Mouse (Mus musculus): Measurements from ENCODE around the gene Syne2. TPM values are rescaled to one million over a fixed set of nuclear protein-coding genes. Genes with fewer than 3 reads are reported as not detected.

Syne2 gene
- total RNA-seq, 2 experiments from 2014 or later = 20.5 to 22.5 TPM

DNA sequence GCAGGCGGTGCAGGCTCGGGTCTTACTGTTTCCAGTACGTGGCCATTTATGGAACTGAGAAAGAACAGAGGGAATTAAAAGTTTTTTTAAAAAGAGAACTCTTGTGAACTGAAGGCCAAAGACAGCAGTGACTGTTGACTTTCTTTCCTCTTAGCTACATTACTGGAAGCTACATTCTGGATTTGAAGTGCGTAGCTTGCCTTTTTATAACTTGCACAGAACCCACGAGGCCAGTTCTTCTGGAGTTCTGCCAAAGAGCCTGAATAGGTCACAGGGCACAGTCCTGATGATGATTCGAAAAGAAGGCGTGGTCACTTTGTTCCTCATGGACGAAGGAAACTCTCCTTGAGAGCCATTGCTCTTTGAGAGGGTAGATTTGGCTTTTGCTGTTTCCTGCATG, 35.6 kb downstream of the Syne2 start:
- intact Hi-C loops (cut with DNase I) = no loop called here
- Histone ChIP-seq H3K27ac (no peak overlapping the region), H3K4me3 (no peak overlapping the region)
- no peak for TF ChIP-seq CTCF (IDR thresholded peaks at IDR 0.05)
- no peak for DNase-seq (ENCODE audit: extremely low spot score in 1 of 2, low spot score in 2 of 2)

DNA sequence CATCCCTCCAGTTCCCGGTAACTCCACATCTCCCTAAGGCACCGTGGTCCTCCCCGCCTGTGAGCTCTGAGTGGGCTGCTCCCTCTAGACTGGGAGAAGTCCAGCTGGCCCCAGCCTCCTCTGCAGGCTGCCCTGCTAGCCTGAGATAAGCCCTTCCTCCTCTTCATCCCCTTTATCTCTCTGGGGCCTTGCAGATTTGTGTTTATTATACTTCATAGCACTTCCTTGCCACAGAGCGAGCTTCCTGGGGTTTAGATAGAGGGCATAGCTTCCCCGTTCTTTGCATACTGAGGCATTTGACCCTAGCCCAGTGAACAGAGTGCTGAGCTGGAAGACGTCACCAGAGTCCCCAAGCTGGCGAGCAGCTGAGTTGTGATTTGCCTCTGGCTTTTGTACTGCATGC, 37.1 kb downstream of the Syne2 start:
- no peak for DNase-seq (ENCODE audit: extremely low spot score in 1 of 2, low spot score in 2 of 2)
- intact Hi-C loops (cut with DNase I) = no loop called here
- no peak overlapping the region for H3K4me3 ChIP-seq
- no peak for TF ChIP-seq CTCF (IDR thresholded peaks at IDR 0.05)
- H3K27ac ChIP-seq = no peak overlapping the region

DNA sequence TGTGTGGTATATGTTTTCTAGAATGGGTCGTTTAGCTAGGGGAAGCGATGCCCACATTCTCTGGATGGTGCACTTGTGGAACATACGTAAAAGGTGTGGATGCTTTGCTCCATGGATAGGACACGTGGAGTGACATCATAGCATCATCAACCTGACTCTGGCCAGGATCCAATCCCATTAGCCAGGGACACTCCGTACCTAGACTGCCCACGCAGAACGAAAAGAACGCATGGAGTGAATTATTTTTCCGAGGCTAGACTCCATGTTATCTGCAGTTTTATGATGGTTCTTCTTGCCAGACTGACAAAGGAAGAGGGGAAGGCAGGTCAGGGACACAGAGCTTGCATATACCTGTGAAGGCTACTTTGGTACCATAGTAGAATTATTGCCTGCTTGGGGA, 37.7 kb downstream of the Syne2 start:
- TF ChIP-seq CTCF (IDR thresholded peaks at IDR 0.05) = no peak
- no peak for DNase-seq (ENCODE audit: extremely low spot score in 1 of 2, low spot score in 2 of 2)
- no peak overlapping the region for H3K4me3 ChIP-seq
- no peak overlapping the region for H3K27ac ChIP-seq
- intact Hi-C loops (cut with DNase I) = no loop called here

DNA sequence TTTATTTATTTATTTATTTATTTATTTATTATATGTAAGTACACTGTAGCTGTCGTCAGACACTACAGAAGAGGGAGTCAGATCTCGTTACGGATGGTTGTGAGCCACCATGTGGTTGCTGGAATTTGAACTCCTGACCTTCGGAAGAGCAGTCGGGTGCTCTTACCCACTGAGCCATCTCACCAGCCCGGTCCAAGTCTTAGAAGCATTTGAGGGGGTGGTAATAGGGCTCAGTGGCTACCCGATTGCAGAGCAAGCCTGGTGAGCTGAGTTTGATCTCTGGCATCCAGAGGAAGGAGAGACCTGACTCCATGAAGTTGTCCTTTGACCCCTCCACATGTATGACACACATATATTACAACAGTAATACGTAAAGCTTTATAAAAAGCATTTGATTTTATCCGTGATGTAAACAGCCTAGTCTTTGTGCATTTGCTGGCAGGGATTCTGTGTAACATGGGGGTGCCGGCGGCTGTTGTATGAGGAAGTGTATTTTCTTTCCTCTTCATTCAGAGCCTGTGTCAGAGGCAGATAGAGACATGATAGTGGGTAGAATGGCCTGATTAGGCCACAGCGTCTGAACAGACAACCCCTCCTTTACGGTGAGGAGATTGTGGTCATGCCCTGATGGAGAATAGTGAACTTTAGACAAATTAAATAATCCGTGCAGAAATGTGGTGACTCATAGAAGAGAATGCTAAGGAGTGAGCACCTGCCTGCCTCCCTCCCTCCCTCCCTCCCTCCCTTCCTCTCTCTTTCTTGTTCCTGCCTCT, 38.3 kb downstream of the Syne2 start:
- no peak for TF ChIP-seq CTCF (IDR thresholded peaks at IDR 0.05)
- no peak overlapping the region for H3K4me3 ChIP-seq
- H3K27ac ChIP-seq = no peak overlapping the region
- no peak for DNase-seq (ENCODE audit: extremely low spot score in 1 of 2, low spot score in 2 of 2)
- intact Hi-C loops (cut with DNase I) = no loop called here

DNA sequence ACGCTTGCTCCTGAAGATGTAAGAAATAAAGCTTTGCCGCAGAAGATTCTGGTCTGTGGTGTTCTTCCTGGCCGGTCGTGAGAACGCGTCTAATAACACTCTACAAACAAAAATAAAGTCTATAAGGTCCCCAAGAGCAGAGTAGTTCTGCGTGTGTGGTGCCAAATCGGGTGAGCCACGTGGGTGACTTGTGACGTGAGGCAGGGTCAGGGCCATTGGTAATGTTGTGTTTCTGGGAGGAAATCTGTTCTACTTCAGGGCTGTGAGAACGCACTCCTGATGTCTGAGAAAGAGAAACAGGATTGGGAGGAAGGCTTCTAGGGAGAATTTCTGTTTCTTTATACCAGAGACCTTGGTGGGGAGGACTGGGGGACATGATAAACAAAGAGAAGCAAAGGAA, 42.0 kb downstream of the Syne2 start:
- intact Hi-C loops (cut with DNase I) = no loop called here
- Histone ChIP-seq H3K27ac (peak overlapping the region; percentile 36), H3K4me3 (no peak overlapping the region)
- no peak for TF ChIP-seq CTCF (IDR thresholded peaks at IDR 0.05)
- no peak for DNase-seq (ENCODE audit: extremely low spot score in 1 of 2, low spot score in 2 of 2)

DNA sequence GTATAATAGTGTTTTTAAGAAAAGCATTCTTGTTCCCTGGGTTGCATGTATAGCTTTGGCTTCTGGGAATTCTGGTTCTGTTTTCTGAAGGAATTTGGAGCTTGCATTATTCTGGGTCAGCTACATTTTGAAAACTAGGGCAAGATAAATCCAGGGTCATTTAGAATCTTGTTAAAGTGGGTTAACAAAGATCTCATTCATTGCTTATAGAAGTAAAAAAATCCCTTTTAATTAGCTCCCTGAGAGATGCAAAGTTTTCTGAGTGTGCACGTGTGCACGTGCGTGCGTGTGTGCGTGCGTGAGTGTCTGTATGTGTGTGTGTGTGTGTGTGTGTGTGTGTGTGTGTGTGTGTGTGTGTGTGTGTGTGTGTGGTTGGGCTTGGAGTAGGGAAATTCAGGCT, 42.9 kb downstream of the Syne2 start:
- TF ChIP-seq CTCF (IDR thresholded peaks at IDR 0.05) = no peak
- intact Hi-C loops (cut with DNase I) = no loop called here
- no peak overlapping the region; the same call in 1 of the 2 replicates for H3K27ac ChIP-seq
- H3K4me3 ChIP-seq = no peak overlapping the region
- DNase-seq (ENCODE audit: extremely low spot score in 1 of 2, low spot score in 2 of 2) = no peak

DNA sequence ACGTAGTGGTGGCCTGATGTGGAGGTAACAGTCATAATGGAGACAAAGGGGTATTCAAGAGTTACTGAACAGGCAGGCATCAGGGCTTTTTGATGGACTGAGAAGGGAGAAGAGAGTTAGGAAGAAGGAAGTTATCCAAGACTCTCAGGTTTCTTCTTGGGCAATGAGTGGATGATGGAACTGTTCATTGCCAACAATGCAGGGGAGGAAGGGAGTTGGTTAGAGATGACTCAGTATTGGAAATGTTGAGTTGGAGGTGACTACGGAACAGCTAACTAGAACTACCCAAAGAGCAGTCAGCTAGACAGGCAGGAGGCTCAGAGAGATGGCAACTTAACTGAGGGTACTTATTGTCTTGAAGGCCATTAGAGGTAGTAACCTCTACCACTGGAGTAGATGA, 47.2 kb downstream of the Syne2 start:
- Histone ChIP-seq H3K27ac (no peak overlapping the region), H3K4me3 (no peak overlapping the region)
- intact Hi-C loops (cut with DNase I) = no loop called here
- TF ChIP-seq CTCF (IDR thresholded peaks at IDR 0.05) = no peak
- no peak for DNase-seq (ENCODE audit: extremely low spot score in 1 of 2, low spot score in 2 of 2)

DNA sequence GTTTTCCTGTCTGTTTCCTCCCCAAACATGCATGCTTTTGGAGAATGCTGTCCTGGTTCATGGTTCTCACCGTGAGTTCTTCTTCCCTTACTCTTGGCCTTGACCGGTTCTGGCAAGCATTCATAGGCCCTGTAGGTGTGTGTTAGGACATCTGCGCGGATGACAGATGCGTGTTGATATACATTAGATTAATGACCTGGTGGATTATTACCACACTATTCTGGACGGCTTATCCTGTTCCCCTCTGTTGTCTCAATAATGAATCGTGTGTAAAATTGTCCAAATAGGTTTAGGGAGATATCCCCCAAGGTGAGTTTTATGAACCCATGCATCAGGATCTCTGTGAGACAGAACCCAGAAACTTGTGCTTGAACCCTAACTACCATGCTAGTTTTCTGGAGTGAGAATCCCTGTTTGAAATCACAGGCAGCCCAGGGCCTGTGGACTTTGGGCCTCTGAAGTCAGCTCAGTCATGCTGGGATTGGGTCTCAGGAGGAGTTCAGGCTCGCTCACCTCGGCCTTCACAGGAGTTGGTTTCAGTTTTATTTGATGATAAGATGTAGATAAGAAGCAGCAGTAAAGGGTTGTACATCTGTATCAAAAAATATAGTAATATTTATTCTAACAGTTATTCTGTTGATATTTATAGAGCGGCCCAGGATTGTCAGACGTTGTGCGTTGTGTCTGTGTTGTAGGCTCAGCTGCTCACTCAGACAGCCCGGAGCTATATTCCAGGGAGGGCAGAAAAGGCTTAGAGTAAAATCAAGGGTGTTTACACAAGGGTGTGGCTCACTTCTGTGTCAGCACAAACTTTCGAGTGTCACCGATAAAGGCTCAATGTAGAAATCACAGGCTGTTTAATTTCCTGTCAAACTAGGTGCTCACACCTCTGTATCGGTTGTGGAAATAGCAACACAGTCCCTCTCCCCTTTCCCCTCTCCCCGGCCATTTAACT, 48.8 kb downstream of the Syne2 start:
- no peak for DNase-seq (ENCODE audit: extremely low spot score in 1 of 2, low spot score in 2 of 2)
- no peak overlapping the region for H3K27ac ChIP-seq
- no peak overlapping the region for H3K4me3 ChIP-seq
- no peak for TF ChIP-seq CTCF (IDR thresholded peaks at IDR 0.05)
- intact Hi-C loops (cut with DNase I) = no loop called here

DNA sequence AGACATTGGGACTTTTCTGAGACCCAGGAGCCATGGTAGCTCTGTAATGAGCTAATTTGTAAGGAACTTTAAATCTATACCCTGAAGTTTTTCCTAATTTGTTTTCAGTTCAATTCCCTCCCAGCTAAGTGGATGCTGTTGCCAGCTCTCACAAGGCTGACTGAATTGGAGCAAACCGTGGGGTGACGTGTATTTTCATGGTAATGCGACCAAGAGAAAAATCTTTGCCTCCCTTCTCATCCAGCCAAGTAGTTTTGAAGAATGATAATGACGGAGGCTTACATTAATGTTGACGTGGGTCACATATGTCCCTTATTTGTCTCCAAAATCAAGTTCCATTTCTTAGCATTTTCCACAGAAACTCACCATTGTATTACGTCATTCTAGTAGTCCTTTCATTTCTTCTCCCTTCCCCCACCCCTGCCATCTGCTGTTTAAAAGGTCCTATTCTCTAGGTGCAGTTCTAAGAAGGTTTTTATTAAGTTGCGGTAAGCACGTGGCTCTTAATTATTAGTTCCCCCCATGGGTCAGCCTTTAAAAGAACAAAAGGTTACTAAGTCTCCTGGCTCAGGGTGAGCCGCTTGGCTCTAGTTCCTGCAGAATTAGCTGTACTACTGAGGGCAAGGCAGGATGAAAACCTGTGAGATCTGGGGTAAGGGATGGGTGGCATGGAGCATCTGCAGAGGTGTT, 55.8 kb downstream of the Syne2 start:
- H3K4me3 ChIP-seq = no peak overlapping the region
- TF ChIP-seq CTCF (IDR thresholded peaks at IDR 0.05) = no peak
- intact Hi-C loops (cut with DNase I) = no loop called here
- no peak for DNase-seq (ENCODE audit: extremely low spot score in 1 of 2, low spot score in 2 of 2)
- no peak overlapping the region for H3K27ac ChIP-seq

DNA sequence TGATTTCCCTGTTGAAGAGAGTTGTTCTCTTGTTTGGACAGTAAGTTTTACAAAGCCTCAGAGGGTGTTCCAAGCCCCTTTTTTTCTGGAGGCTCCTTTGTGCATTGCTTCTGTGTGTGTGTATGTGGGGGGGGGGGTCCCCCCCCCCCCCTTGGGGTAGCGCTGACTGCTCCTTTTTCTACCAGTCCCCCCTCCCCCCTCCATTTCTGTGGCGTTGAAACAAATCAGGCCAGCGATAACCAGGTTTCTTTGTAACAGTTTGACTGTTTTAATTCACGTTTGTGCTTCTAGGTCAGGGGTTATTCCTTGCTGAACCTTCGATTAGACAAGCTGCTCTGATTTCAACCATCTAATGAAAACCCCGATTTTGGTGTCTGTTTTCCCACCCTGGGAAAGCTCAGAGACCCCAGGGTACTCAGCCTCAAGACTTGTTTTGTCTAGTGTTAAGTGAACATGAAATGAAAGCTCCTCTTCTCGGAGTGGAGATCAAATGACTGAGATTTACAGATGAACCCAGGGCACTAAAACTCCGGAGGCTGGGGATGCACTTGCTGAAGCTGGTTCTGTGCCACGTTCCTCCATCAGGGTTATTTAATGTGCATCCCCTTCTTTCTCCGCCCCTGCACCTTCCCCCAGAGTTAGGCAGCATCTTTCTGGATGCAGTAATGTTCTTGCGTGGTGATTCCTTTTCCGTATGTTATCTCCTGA, 56.5 kb downstream of the Syne2 start:
- Histone ChIP-seq H3K4me3 (no peak overlapping the region), H3K27ac (no peak overlapping the region)
- intact Hi-C loops (cut with DNase I) = no loop called here
- no peak for DNase-seq (ENCODE audit: extremely low spot score in 1 of 2, low spot score in 2 of 2)
- no peak for TF ChIP-seq CTCF (IDR thresholded peaks at IDR 0.05)

DNA sequence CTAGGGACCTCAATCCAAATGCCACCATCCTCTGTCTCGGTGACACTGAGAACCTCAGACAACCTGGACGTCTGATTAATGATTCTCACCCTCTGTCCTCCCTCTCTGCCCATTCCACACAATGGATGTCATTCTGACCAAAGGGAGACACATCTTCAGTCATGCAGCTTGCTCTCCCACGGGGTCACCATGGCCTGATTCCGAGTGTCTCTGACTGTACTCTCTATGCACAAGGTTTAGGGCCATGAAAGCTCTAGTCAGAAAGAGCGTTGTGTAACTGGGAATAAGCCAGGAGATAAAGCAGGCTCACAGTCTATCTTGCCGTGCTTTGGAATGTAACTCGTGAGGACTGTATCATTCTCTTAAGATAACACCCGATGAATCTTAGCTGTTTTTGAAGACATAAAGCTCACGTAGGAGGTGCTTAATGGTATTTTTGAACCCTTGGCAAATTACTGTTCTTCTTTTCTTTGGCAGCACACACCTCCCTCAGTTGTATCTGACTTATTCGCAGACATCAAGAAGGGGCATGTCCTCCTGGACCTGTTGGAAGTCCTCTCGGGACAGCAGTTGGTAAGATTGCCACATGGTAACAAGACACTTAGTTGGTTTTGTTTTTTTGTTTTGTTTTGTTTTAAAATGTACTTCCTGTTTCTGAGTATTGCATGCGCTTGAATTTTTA, 61.8 kb downstream of the Syne2 start:
- Histone ChIP-seq H3K4me3 (no peak overlapping the region), H3K27ac (no peak overlapping the region)
- no peak for DNase-seq (ENCODE audit: extremely low spot score in 1 of 2, low spot score in 2 of 2)
- no peak for TF ChIP-seq CTCF (IDR thresholded peaks at IDR 0.05)
- intact Hi-C loops (cut with DNase I) = no loop called here

All from left cerebral cortex, adult 2 months (tissue).